Mouse (Mus musculus): ENCODE results near the gene Arhgap15. TPM values are rescaled to one million over a fixed set of nuclear protein-coding genes. Genes with fewer than 3 reads are reported as not detected.

The Arhgap15 gene
- total and polyA plus RNA-seq, 2 experiments: 0.12 to 2.4 TPM

DNA sequence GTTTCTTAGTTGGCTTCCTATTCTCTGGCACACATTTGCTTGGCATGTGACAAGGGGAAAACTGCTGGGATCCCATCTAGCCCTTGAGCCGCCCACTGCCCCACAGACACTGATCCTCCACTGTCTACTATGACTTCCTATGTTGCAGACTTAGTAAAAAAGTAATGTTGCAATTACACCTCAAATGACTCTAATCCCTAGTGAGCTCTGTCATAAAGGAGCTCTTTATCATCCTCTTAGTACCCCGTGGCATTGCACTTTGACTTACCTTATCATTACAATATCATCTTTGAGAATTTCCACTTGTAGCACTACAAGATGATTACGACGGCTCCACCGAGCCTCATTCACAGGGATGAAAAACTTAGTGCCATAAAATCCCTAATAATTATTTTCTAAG lies 190.6 kb downstream of the Arhgap15 start:
- 91% methylated on average over 5 of the region's 5 CpGs for WGBS

DNA sequence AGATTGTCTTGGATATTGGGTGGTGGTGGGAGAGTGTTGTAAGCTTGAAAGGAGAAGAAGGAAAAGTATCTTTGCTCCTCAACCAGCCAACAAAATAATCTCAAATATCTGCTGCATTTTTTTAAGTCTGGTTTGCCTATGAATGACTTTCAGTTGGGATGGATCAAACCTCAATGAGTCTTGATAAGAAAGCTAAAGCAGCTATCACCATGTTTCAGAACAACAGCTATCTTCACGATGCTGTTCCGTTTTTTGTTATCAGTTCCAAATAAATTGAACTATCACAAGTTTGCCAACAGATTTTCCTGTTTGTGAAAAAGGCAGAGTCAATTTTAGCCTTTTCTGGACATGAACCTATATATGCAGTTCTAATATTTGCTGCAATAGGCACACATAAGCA lies 197.1 kb downstream of the Arhgap15 start:
- no peak for DNase-seq (ENCODE audit: extremely low read depth, low read depth, low spot score)
- Histone ChIP-seq H3K27ac (replicated peaks; ENCODE audit: insufficient read depth, low read depth, low read length) (no peak overlapping the region), H3K4me3 (ENCODE audit: insufficient read depth, low read depth, low read length) (no peak overlapping the region), H3K36me3 (ENCODE audit: control insufficient read depth, insufficient read depth, low read length) (no peaks in the 10 kb centered on the region), H3K4me1 (ENCODE audit: control insufficient read depth, insufficient read depth, low read length) (no peaks in the 10 kb centered on the region), H3K79me2 (ENCODE audit: control insufficient read depth, insufficient read depth, low read length) (no peaks in the 10 kb centered on the region), H3K27me3 (ENCODE audit: control insufficient read depth, insufficient read depth, low read length) (no peaks in the 10 kb centered on the region), H3K9ac (ENCODE audit: low read depth, low read length) (no peak overlapping the region)
- TF ChIP-seq CTCF (IDR thresholded peaks at IDR 0.05; ENCODE audit: low read depth, low read length) (no peak), POLR2A (IDR thresholded peaks at IDR 0.05; ENCODE audit: extremely low read depth, insufficient read depth, low read length) (no peak)
- 68% methylated on average over 2 of the region's 2 CpGs for WGBS

More for the DNA sequence above, 190.6 kb downstream of the Arhgap15 start:
- no peak overlapping the region for H3K27ac ChIP-seq (replicated peaks; ENCODE audit: insufficient read depth, low read depth, low read length)
- no peaks in the 10 kb centered on the region for H3K79me2 ChIP-seq (ENCODE audit: control insufficient read depth, insufficient read depth, low read length)
- no peak for DNase-seq (ENCODE audit: extremely low read depth, low read depth, low spot score)
- H3K36me3 ChIP-seq (ENCODE audit: control insufficient read depth, insufficient read depth, low read length): no peaks in the 10 kb centered on the region
- no peaks in the 10 kb centered on the region for H3K27me3 ChIP-seq (ENCODE audit: control insufficient read depth, insufficient read depth, low read length)
- no peak for TF ChIP-seq POLR2A (IDR thresholded peaks at IDR 0.05; ENCODE audit: extremely low read depth, insufficient read depth, low read length)
- no peak for TF ChIP-seq CTCF (IDR thresholded peaks at IDR 0.05; ENCODE audit: low read depth, low read length)
- H3K4me1 ChIP-seq (ENCODE audit: control insufficient read depth, insufficient read depth, low read length): no peaks in the 10 kb centered on the region
- H3K9ac ChIP-seq (ENCODE audit: low read depth, low read length): no peak overlapping the region
- H3K4me3 ChIP-seq (ENCODE audit: insufficient read depth, low read depth, low read length): no peak overlapping the region

DNA sequence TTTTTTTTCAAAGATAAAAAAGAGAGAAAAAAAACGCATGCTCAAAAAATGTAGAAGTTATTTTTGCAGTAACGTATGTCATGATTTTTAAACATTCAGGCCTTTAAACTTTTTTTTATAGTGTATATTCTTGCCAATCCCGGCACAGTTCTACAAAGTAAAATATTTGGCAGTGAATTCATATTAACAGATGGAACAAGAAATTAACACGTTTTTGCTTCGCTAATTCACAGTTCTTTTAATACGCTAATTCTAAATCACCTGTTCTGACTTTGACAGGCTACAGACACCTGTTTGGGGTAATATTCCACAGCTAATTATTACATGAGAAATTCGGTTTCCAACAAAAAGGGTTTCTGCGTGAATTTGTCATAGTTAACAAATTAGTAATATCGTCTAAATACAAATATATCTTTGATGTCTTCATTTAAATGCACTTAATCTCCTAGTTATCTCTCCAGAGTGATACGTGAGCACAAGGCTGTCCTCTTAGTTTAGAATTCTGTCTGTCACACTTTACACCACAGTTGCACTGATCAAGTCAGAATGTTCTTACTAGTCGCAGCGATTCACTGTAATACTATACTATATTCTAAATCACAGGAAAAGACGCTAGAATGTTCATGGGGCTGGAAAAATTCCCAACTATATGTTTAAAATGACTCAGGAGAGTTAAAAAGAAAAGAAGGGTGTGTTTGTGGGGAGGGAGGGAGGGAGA lies 201.3 kb downstream of the Arhgap15 start:
- no peaks in the 10 kb centered on the region for H3K79me2 ChIP-seq (ENCODE audit: control insufficient read depth, insufficient read depth, low read length)
- H3K36me3 ChIP-seq (ENCODE audit: control insufficient read depth, insufficient read depth, low read length): no peaks in the 10 kb centered on the region
- no peak for DNase-seq (ENCODE audit: extremely low read depth, low read depth, low spot score)
- no peak overlapping the region for H3K9ac ChIP-seq (ENCODE audit: low read depth, low read length)
- no peaks in the 10 kb centered on the region for H3K4me1 ChIP-seq (ENCODE audit: control insufficient read depth, insufficient read depth, low read length)
- no peaks in the 10 kb centered on the region for H3K27me3 ChIP-seq (ENCODE audit: control insufficient read depth, insufficient read depth, low read length)
- WGBS: 88% methylated on average over 13 of the region's 13 CpGs
- no peak for TF ChIP-seq CTCF (IDR thresholded peaks at IDR 0.05; ENCODE audit: low read depth, low read length)
- no peak for TF ChIP-seq POLR2A (IDR thresholded peaks at IDR 0.05; ENCODE audit: extremely low read depth, insufficient read depth, low read length)
- H3K4me3 ChIP-seq (ENCODE audit: insufficient read depth, low read depth, low read length): no peak overlapping the region
- H3K27ac ChIP-seq (replicated peaks; ENCODE audit: insufficient read depth, low read depth, low read length): no peak overlapping the region

DNA sequence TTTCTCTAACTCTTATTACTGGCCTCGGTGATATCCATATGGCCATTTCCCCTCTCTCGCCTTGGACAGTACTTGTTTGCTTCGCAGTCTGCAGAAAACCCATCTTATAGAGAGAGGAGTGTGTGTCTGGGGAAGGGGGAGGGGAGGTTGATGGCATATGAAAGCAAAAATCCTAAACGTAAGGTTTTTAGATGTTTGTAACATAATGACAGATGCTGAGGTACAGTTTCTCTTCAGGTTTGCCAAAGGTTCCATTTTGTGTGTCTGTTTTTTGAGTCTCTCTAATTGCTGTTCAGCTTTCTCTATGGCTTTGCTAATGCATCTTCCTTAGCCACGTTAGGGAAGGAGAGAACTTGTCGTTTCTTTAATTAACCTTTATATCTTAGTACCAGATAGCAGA lies 202.1 kb downstream of the Arhgap15 start:
- WGBS: 79% methylated on average over 6 of the region's 6 CpGs
- Histone ChIP-seq H3K9ac (ENCODE audit: low read depth, low read length) (no peak overlapping the region), H3K4me1 (ENCODE audit: control insufficient read depth, insufficient read depth, low read length) (no peaks in the 10 kb centered on the region), H3K27me3 (ENCODE audit: control insufficient read depth, insufficient read depth, low read length) (no peaks in the 10 kb centered on the region), H3K79me2 (ENCODE audit: control insufficient read depth, insufficient read depth, low read length) (no peaks in the 10 kb centered on the region), H3K36me3 (ENCODE audit: control insufficient read depth, insufficient read depth, low read length) (no peaks in the 10 kb centered on the region), H3K4me3 (ENCODE audit: insufficient read depth, low read depth, low read length) (no peak overlapping the region), H3K27ac (replicated peaks; ENCODE audit: insufficient read depth, low read depth, low read length) (no peak overlapping the region)
- TF ChIP-seq POLR2A (IDR thresholded peaks at IDR 0.05; ENCODE audit: extremely low read depth, insufficient read depth, low read length) (no peak), CTCF (IDR thresholded peaks at IDR 0.05; ENCODE audit: low read depth, low read length) (no peak)
- DNase-seq (ENCODE audit: extremely low read depth, low read depth, low spot score): no peak

DNA sequence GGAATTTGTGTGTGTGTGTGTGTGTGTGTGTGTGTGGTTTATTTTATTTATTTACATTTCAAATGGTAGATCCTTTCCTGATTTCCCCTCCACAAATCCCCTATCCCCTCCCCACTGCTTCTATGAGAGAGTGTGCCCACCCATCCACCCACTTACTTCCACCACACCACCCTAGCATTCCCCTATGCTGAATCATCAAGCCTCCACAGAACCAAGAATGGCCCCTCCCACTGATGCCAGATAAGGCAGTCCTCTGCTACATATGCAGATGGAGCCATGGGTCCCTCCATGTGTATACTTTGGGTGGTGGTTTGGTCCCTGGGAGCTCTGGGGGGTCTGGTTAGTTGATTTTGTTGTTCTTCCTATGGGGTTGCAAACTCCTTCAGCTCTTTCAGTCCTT lies 210.6 kb downstream of the Arhgap15 start:
- no peak overlapping the region for H3K4me3 ChIP-seq (ENCODE audit: insufficient read depth, low read depth, low read length)
- no peak for DNase-seq (ENCODE audit: extremely low read depth, low read depth, low spot score)
- H3K9ac ChIP-seq (ENCODE audit: low read depth, low read length): no peak overlapping the region
- no peak overlapping the region for H3K27ac ChIP-seq (replicated peaks; ENCODE audit: insufficient read depth, low read depth, low read length)
- no peaks in the 10 kb centered on the region for H3K79me2 ChIP-seq (ENCODE audit: control insufficient read depth, insufficient read depth, low read length)
- no peaks in the 10 kb centered on the region for H3K36me3 ChIP-seq (ENCODE audit: control insufficient read depth, insufficient read depth, low read length)
- H3K27me3 ChIP-seq (ENCODE audit: control insufficient read depth, insufficient read depth, low read length): no peaks in the 10 kb centered on the region
- no peaks in the 10 kb centered on the region for H3K4me1 ChIP-seq (ENCODE audit: control insufficient read depth, insufficient read depth, low read length)
- TF ChIP-seq POLR2A (IDR thresholded peaks at IDR 0.05; ENCODE audit: extremely low read depth, insufficient read depth, low read length) (no peak), CTCF (IDR thresholded peaks at IDR 0.05; ENCODE audit: low read depth, low read length) (no peak)

DNA sequence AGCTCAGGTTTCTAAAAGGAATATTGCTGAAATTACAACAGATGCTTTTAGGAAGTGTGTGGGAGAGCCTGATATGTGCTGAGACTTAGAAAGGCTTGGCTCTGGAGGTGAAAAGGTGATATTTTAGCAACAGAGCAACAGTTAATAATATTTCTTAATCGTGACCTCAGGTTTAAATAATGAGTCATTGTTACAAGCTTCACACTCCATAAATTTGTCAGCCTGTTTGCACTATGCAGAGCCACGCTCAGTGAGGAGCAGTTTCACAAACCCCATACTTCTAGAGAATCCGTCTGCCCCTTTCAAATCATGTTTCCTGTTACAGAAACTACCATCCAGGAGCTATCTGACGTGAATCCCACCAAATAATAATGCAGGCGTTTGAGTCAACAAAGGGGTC lies 213.8 kb downstream of the Arhgap15 start:
- Histone ChIP-seq H3K27ac (replicated peaks; ENCODE audit: insufficient read depth, low read depth, low read length) (no peak overlapping the region), H3K4me1 (ENCODE audit: control insufficient read depth, insufficient read depth, low read length) (no peaks in the 10 kb centered on the region), H3K4me3 (ENCODE audit: insufficient read depth, low read depth, low read length) (no peak overlapping the region), H3K27me3 (ENCODE audit: control insufficient read depth, insufficient read depth, low read length) (no peaks in the 10 kb centered on the region), H3K79me2 (ENCODE audit: control insufficient read depth, insufficient read depth, low read length) (no peaks in the 10 kb centered on the region), H3K9ac (ENCODE audit: low read depth, low read length) (no peak overlapping the region), H3K36me3 (ENCODE audit: control insufficient read depth, insufficient read depth, low read length) (no peaks in the 10 kb centered on the region)
- WGBS: 66% methylated on average over 5 of the region's 5 CpGs
- TF ChIP-seq CTCF (IDR thresholded peaks at IDR 0.05; ENCODE audit: low read depth, low read length): no peak
- no peak for TF ChIP-seq POLR2A (IDR thresholded peaks at IDR 0.05; ENCODE audit: extremely low read depth, insufficient read depth, low read length)
- DNase-seq (ENCODE audit: extremely low read depth, low read depth, low spot score): no peak
